Mouse (Mus musculus) heart, adult 18-20 months (tissue): ENCODE data around the gene Lamtor5. TPM values are rescaled to one million over a fixed set of nuclear protein-coding genes. Genes with fewer than 3 reads are reported as not detected.
"Not testable (repeated sequence)": the region's sequence is repeated elsewhere in the genome, so short reads cannot be mapped to it uniquely, and the experiment has no call there.

Source experiments
- DNase-seq, 2 experiments: peaks; one replicate each; pipeline ENCODE4 v3.0.0; 2021 to 2022; ENCODE audit warnings: mixed read lengths in 1 of 2
- total RNA-seq, 2 experiments: library from RNA; stranded (reverse); gene quantifications; 2 replicates each; pipeline ENCODE4 v1.2.3; 2021

Gene Lamtor5
- total RNA-seq, 2 experiments from 2014 or later: 64.6 to 70.8 TPM

GRCm38 (mm10) chr3:107266814-107267345 lies 11.8 kb upstream of the Lamtor5 start:
- no peak for DNase-seq

GRCm38 (mm10) chr3:107272433-107272832 lies 6.2 kb upstream of the Lamtor5 start:
- no peak for DNase-seq

- peak; percentile 68 to 80 for DNase-seq
Measured at GRCm38 (mm10) chr3:107273820-107274219, 4.8 kb upstream of the Lamtor5 start.

- DNase-seq: peak in 1 of 2 experiments; percentile 18
Measured at GRCm38 (mm10) chr3:107275351-107275750, 3.3 kb upstream of the Lamtor5 start.

- DNase-seq: no peak
Measured at GRCm38 (mm10) chr3:107275996-107276395, 2.7 kb upstream of the Lamtor5 start.

- no peak for DNase-seq
Measured at GRCm38 (mm10) chr3:107276626-107277025, 2.0 kb upstream of the Lamtor5 start.

- DNase-seq: no peak
Measured at GRCm38 (mm10) chr3:107286123-107286522, 7.5 kb downstream of the Lamtor5 start.

- no peak for DNase-seq
Measured at GRCm38 (mm10) chr3:107287346-107287745, 8.7 kb downstream of the Lamtor5 start.

GRCm38 (mm10) chr3:107290764-107291381 lies 12.2 kb downstream of the Lamtor5 start, which contains the start of gene Slc16a4:
Slc16a4 (plus strand) TSS chr3:107291230.
- peak; percentile 20 to 36 for DNase-seq

- no peak for DNase-seq
Measured at GRCm38 (mm10) chr3:107295672-107296360, 17.2 kb downstream of the Lamtor5 start.

GRCm38 (mm10) chr3:107296917-107297316 lies 18.3 kb downstream of the Lamtor5 start:
- not testable (repeated sequence) for DNase-seq

- DNase-seq: no peak
Measured at GRCm38 (mm10) chr3:107317338-107317737, 38.7 kb downstream of the Lamtor5 start.

GRCm38 (mm10) chr3:107321141-107321540 lies 42.5 kb downstream of the Lamtor5 start:
- no peak for DNase-seq

GRCm38 (mm10) chr3:107321776-107322175 lies 43.1 kb downstream of the Lamtor5 start:
- no peak for DNase-seq

- DNase-seq: no peak
Measured at GRCm38 (mm10) chr3:107326442-107326841, 47.8 kb downstream of the Lamtor5 start.

GRCm38 (mm10) chr3:107330503-107331424 lies 52.1 kb downstream of the Lamtor5 start:
- DNase-seq: peak; percentile 25 to 44

- DNase-seq: no peak
Measured at GRCm38 (mm10) chr3:107331746-107332126, 53.1 kb downstream of the Lamtor5 start.

GRCm38 (mm10) chr3:107332127-107332959 lies 53.7 kb downstream of the Lamtor5 start:
- peak; percentile 59 to 62 for DNase-seq

GRCm38 (mm10) chr3:107332960-107333380 lies 54.3 kb downstream of the Lamtor5 start:
- peak; percentile 97 to 99 for DNase-seq
